Mouse (Mus musculus) heart, postnatal 25 days (tissue): ENCODE measurements around the gene Gm49673. TPM values are rescaled to one million over a fixed set of nuclear protein-coding genes. Genes with fewer than 3 reads are reported as not detected.
"Not testable (repeated sequence)": the region's sequence is repeated elsewhere in the genome, so short reads cannot be mapped to it uniquely, and the experiment has no call there.

ENCODE experiments used
- DNase-seq: peaks from one replicate; pipeline ENCODE4 v3.0.0; 2022; ENCODE audit warnings: low spot score
- intact Hi-C: fragments of 180-260 bp; cut with DNase I; formaldehyde crosslinking; loops from one replicate; pipeline ENCODE4 v1.15.1; 2025
- total RNA-seq, 2 experiments: library from RNA; stranded (reverse); gene quantifications; 2 replicates each; pipeline ENCODE4 v1.2.3; 2021

The Gm49673 gene
- total RNA-seq, 2 experiments from 2014 or later, result not detected

DNA sequence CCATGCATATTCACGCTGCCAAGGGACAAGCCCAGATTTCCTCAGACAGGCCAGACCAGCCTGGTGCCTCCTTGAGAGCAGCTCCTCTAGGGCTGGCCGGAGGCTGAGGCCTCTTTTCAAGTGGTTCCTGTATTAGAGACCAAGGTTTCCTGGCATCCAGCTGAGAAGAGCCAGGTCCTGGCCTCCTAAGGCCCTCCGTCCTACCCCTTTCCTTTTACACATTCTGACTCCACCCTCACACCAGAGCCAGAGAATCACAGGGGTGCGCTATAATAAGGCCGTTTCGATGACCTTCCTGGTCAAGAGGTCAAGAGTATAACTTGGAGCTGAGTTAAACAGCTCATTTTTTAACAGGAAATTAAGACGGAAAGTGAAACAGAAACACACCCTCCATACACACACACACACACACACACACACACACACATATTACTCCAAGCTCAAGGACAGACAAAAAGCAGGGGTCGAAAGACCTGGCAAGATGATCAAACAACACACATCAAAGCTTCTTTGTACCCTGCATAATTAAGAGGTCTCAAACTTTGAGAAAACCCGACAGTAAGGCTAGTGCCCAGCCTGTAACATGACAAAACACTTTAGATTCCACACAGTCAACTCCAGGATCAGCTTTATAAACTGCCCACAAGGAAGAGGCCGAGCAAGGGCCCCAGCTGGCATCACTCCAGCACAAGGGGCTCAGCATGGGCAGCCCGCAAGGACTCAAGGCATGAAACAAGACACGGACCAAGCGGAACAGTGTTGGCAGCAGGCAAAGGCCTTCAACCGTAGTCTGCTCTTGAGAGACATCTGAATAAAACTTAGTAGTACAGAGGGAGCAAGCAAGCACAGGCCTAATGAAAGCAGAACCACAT is 3.5 kb downstream of the Gm49673 start:
- intact Hi-C loops, result not testable (repeated sequence)
- DNase-seq, result peak; percentile 20

DNA sequence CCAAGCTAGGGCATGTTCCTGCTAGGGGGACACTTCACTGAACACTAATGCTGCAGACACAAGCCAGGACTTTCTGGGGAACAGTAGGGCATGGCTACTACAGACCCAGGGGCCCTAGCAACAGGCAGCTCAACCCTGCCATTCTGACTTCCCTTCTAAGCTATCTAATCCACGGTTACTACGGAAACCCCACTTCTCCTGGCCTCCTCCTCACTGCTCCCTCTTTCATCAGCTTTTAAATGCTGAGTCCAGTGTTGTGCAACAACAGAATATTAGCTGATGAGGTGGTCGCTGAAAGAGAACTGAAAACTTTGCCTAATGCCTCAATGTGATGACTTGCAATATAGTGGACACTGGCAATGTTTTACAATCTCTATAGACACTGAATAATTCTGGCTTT is 7.4 kb downstream of the Gm49673 start:
- intact Hi-C loops, DNase-seq: not testable (repeated sequence)

DNA sequence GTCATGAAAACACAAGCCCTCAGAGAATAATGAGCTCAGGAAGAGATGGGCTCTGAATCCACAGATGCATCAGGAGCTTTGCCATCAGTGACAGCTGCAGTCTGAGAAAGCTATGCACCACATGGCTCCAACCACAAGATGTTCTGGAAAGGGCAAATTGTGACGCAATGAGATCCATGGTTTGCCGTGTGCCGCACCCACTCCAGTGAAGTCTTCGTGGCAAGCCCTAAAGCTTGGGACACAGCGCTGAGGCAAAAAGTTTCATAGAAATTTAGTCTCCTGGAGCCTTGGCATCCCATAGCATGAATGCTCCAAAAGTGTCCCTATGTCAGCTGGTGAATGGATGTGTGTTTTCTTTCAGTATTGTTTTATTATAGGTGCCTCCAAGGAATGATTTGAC is 9.5 kb downstream of the Gm49673 start:
- DNase-seq, intact Hi-C loops: not testable (repeated sequence)

DNA sequence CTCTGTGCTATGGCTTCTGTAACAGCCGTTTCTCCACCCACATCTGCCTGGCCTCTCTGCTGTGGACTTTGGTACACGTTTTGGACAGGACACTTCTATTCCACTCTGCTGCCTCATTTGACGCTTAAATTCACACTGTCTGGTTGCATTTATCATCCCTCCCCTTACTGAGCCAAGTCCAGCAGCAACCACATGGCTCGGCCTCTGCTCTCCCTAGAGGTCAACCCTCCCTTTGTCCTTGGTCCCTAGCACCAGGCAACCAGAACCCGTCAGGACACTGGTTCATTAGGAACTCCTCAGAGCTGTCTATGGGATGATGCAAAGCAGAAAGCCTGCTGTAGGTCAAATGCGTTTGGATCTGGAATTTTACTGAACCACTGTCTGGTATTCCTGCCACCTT is 16.7 kb downstream of the Gm49673 start:
- intact Hi-C loops, DNase-seq: not testable (repeated sequence)

DNA sequence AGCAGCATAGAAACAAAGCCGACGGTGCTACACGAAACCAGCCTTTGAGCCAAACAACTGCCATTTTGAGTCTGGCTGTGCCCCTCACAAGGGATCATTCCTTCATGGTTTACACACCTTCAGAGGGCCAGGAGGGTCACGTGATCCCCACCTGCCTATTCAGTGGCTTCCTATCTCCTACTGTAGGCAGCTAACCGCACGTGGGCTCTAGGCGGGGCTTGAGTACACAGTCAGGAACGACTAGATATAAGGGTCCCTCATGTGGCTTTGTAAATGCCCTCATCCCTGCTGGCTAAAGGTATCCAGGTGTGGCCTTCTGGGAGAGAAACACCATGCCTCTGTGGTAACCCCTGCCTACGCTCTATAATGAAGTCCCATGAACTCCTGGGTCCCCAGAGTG is 18.0 kb downstream of the Gm49673 start:
- DNase-seq, intact Hi-C loops: not testable (repeated sequence)

DNA sequence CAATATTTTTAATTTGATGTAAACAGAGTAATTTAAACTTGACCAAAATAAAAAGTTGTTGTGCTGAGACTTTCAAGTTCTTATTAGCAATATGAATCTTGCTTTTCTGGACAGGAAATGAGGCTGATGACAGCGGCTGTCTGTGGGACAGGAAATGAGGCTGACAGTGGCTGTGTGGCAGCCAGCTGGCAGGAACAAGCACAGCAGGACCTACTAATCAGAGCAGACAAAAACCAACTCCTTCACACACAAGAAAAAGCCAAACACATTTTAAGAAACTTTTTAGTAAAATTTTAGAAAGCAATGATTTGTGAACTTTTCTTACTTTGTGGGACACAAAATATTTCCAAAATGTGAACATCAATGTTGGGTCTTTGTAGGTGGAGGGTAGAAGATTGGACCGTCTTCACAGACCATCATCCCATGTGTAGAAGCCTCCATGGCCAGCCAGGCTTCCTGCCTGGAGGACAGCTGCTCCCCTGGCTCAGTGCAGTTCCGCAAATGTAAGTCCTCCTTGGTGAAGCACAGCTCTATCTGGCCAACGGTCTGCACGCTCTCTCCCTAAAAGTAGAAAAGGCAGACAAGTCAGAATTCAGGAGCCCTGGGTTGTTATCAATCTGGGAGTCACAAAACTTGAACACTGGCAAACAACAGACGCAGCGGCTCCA is 19.1 kb downstream of the Gm49673 start:
- DNase-seq, intact Hi-C loops: not testable (repeated sequence)

DNA sequence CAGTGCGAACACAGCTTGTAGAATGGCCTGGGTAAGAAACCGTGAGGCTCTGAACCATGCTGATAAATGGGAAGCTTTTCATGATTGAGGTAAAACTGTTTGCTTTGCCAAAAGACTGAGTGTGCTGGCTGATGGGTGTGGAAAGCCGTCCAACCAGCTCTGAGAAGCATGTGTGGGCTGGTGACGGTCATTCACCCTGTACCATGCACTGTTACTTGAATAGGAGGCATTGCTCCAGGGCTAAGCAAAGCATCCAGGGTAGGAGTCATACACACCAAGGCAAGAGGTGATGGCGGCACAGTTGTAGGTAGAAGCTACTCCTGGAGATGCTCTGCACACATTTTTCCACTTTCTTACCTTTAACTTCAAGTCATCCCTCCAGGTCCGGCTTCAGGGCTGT is 23.0 kb downstream of the Gm49673 start:
- intact Hi-C loops, DNase-seq: not testable (repeated sequence)

DNA sequence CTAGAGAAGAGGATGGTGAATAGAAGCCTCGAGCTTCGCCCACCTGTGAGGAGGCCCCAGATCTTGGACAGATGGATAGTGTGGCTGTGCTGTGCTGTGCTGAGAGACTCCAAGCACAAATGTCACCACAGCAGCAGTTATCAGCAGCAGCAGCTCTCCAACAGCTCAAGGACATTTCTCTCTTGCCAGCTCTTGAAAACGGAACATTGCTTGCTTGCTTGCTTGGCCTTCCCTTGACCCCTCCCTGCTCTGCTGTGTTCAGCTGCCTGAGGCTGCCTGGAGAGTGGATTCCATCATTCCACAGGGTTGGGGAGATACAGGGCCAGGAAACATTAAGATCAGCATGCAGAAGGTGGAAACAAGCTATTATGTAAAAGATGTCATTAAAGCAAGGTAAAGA is 24.6 kb downstream of the Gm49673 start:
- intact Hi-C loops, DNase-seq: not testable (repeated sequence)

DNA sequence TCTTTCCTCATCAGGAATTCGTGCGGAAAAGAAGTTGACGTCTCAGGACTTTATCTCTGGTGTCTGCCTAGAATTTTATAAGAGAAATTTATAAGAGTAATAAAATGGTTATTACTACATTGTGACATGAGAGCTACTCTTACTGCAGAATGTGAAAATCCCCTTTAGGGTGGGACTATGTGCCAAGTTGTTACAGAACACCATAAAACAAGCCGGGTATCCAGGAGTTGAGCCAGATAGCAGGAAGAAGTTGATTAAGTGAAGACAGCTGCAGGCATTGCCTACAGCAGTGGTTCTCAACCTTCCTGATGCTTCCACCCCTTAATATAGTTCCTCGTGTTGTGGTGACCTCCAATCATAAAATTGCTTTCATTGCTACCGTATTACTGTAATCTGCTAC is 30.7 kb downstream of the Gm49673 start:
- intact Hi-C loops, DNase-seq: not testable (repeated sequence)

DNA sequence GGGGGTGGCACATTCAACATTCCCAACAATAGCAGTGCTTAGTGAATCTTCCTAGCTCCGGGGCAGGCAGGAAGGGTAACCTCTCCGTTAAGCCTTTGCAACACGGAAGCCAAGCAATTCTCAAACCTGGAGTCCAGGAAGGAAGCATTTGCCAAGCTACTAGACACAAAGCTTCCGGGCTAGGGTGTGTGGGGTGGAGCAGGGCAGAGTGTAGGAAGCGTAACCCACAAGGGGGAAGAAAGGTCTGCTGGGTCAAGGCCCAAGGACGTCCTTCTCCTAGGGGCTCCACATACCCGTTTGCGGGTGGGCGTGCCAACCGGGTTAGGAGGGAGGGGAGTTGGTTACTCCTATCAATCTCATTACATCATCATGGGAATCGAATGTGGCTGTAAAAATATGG is 31.2 kb downstream of the Gm49673 start:
- intact Hi-C loops, DNase-seq: not testable (repeated sequence)

DNA sequence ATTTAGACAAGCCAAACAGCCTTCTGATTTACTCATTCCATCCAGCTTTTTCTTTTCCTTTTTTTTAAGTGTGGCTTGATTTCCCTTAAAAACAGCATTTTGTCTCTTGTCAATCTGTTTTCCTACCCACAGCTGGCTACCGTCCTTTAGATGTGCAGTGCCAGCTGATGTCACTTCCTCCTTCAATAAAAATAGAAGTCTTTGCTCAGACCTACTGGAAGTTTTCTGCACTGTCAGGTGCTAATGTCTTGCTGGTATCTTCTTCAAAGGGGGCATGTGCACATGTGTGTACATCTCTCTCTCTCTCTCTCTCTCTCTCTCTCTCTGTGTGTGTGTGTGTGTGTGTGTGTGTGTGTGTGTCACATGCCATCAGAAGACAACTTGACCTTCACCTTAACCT is 35.4 kb downstream of the Gm49673 start:
- not testable (repeated sequence) for DNase-seq

DNA sequence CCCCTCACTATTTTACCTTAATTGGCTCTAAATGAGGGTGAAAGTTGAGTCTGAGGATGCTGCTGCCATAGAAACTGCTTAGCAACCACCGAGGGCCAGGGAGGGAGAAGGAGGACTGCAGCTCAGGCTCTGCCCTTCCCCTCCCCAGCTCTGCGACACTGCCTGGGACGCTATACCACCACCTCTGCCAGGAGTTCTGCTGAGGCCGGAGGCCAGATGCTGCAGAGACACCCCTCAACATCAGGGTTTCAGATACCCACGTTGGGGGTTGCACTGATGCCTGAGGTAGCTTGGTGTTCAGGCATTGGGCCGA is 46.3 kb downstream of the Gm49673 start:
- DNase-seq, intact Hi-C loops: not testable (repeated sequence)

More for the DNA sequence above, 35.4 kb downstream of the Gm49673 start:
- intact Hi-C loops, result not testable (repeated sequence)

DNA sequence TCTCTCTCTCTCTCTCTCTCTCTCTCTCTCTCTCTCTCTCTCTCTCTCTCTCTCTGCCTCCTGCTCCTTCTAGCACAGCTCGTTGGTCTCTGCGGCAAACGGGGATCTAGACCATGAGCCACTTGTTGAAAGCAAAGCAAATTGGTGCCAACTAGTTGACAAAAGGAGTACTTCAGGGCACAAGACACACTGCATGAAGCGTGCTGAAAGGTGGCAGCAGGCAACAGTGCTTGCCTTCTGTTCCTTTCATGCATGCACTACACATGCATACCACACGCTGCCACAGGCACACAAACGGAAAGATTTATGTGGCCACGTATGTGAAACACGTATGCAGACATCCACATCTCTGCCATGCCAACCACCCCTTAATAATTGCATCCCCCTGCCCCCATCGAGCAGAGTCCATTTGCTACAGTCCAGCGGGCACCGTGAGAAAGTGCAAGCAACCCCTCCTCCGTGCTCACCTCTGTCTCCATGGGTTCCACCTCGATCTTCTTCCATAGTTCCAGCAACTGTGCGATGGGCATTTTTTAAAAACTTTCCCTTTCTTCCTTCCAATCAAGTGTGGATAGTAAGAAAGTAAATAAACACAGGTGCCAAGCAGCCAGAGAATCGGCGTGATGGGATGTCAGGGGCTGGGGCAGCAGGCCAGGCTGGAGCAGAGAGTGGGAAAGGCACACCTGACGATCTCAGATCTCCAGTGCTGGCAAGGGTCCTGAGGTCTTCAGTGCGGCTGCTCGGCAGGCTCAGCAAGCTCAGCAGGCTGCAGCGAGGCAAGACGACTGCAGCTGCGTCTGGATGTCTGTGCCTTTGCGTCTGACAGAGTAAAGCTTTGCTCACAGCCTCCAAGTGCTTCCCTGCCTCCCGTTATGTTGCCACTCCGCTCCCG is 46.9 kb downstream of the Gm49673 start:
- intact Hi-C loops, DNase-seq: not testable (repeated sequence)

DNA sequence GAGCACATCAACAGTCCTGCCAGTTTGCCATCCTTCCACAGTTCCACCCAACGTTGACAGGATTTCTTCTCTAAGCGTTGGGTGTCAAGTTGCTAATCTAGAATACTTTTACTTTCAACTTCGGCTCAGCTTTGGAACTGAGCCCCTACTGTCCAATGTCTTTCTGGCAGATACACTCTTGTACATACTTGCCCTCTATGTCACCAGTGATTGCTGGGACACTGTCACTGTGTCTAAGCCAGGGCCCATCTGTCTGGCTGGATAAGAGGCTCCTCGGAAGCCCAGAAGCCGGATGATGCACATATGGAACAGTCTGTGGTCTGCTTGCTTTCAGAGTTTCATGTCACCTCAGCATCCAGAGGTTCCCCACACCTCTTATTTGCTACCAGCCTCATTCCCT is 51.4 kb downstream of the Gm49673 start:
- intact Hi-C loops, DNase-seq: not testable (repeated sequence)

DNA sequence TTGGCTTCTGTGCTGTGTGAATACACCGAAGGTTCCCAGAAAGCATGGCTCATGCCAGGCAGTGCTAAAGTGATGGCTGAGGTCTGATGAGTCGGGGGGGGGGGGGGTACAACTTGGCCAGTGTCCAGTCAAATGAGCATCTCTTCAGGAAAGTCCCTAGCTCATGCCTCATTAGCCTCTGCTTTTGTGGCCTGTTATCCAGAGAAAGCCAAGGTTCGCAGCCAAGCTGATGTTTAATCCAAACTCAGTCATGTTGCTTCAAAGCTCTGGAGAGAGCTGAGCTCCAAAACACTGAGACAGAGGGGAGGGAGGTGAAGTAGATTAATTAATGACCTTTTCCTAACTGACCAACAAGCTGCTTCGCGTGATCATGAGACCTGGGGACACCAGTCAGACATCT is 51.9 kb downstream of the Gm49673 start:
- intact Hi-C loops, DNase-seq: not testable (repeated sequence)

DNA sequence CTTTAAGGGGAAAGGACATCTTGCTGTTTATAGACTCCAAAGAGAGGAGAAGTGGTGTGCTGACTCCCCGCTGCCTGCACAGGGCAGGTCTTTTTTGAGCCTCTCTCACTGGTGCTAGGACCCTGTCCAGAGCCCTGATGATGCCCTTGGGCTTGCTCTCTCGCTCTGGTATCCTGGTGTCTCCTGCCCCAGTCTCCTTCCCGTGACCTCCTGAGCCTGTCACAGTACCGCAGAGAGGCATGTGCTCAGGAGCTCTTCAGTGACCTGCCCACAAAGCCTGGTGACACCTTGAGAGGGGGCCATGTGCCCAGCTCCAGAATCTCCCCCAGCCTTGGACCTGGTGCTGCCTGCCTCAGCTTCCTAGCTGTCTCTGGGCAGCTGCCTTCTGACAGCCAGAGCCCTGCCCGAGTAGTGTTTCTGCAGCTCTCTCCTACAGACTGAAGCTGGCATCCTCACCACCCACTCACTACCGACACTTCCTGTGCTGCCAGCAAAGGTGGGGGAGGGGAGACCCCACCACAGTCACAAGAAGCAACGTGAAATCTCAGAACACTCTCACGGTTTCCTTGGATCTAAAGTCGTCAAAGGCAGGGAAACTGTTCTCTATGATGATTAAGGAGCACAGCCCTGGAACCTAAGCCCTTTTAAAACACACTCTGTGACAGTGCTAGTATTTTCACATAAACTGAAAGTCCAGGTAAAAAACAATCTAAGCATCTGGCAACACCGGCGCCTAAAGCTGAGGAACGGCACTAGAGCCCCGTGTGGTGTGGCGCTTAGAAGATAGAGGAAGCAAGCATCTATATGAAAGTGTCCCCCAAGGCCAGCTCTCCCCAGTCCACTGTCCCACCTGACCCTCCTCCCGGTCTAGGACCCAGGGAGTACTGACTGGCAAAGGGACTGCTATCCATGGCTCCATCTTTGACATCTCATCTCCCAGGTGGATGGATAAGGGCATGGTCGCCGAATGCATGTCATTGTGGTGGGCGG is 54.8 kb downstream of the Gm49673 start:
- intact Hi-C loops, DNase-seq: not testable (repeated sequence)

DNA sequence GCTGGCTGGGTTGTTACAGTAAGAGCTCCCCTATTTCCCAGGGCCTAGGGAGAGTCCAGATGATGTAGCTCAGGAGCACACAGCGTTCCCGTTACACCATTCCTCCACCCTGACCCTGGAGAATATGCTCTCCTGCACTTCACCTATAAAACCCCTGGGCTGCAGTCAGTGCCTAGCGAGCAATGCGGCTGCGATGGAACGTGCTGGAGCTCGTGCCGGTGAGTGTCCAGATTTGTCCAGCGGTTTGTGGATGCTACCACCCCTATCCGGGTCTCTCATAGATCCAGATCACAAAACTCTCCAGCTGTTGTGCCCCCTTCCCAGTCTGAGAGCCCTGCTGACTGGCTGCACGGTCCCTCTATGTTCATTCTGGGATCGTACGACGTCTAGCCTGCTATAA is 56.3 kb downstream of the Gm49673 start:
- DNase-seq, intact Hi-C loops: not testable (repeated sequence)

DNA sequence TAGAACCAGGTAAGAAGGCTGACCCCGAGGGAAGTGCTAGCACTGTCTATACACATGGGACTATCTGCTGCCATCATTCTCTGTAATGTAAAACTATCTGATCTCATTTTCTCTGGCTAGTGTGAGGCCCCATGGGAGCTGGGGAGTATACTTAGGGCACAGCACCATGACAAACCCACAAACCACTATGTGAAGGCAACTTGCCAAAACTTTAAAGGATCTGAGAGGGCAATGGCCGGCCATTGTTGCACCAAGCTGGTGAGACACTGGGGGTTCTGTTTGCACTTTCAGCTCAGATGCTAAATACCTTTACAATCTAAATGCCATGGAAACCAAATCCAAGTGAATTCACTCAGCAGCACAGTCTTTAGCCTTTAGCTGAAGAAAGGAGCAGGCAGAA is 77.7 kb downstream of the Gm49673 start:
- DNase-seq, intact Hi-C loops: not testable (repeated sequence)

DNA sequence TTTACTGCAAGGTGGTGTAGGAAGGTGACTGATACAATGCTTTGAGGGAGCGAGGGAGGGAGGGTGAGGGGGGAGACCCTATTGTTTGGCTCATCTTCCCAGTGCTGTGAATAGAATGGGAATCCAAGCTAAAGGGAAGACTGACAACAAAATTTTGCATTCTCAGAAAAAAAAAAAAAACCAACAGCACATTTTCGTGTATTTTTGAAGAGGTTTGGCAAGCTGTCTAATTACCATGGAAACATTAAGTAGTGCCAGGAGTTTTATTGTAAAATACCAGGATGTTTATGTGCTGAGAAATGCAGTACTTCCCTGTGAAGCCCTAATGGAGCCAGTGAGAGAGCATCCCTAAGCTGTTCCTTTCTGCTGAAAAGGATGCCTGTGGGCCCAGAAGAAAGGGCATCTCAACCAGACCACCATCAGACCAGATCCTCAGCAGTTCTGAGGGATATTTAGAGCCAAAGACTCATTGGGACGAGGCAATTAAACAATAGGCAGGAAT is 90.9 kb downstream of the Gm49673 start:
- intact Hi-C loops, DNase-seq: not testable (repeated sequence)
